Mouse (Mus musculus) cerebellum, adult 8-10 months (tissue): Measurements from ENCODE around the gene Ugt1a6b.
A peak's percentile ranks its signal among the peaks of the same experiment; 100 is the strongest.
"Not testable (repeated sequence)": the region's sequence is repeated elsewhere in the genome, so short reads cannot be mapped to it uniquely, and the experiment has no call there.

Experiments
- DNase-seq: peaks from one replicate; pipeline ENCODE4 v3.0.0; 2022

Gene Ugt1a6b

DNA sequence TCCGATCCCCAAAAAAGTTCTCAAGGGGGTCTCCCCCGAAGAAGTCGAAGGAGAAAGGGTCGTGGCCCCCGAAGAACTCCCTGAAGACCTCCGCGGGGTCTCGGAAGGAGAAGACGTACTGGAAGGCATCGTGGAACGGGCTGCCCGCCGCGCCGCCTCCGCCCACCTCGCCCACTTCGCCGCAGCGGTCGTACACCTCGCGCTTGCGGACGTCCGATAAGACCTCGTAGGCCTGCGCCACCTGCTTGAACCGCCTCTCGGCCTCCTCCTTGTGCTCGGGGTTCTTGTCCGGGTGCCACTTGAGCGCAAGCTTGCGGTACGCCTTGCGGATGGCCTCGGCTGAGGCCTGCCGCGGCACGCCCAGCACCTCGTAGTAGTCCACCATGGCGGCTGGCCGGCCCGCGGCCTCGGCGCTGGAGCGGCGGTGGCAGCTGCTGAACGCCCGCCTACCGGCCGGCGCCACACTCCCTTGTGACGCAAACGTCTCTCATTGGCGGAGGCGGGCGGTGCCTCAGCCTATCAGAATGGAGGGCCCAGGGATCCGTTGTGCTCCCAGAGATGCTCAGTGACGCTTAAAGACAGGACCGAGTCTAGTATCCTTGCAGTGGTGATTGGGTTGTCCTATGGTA, 102.4 kb downstream of the Ugt1a6b start, which contains the start of gene Dnajb3:
Dnajb3 (minus strand) TSS at position 489 of the 629 bp plus-strand sequence.
- DNase-seq, result peak; percentile 85

GRCm38 (mm10) chr1:88206843-88207479, 103.9 kb downstream of the Ugt1a6b start:
- DNase-seq, result no peak

DNA sequence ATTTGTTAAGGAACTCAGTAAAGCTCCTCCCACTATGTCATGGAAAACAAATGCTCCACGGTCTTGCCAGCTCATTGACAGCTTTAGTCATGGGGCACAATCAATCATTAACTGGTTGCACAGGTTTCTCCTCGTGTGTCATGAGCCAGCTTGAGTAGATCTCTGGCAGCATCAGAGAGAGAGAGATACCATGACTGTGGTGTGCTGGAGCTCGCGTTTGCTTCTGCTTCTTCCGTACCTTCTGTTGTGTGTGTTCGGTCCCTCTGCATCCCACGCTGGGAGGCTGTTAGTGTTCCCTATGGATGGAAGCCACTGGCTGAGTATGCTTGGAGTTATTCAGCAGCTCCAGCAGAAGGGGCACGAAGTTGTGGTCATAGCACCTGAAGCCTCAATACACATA, 108.8 kb downstream of the Ugt1a6b start, which contains the start of gene Ugt1a1:
Ugt1a1 (plus strand) TSS at position 148 of the 400 bp plus-strand sequence.
- DNase-seq, result no peak

- DNase-seq, result no peak
These were observed 109.4 kb downstream of the Ugt1a6b start for GRCm38 (mm10) chr1:88212341-88213045.

DNA sequence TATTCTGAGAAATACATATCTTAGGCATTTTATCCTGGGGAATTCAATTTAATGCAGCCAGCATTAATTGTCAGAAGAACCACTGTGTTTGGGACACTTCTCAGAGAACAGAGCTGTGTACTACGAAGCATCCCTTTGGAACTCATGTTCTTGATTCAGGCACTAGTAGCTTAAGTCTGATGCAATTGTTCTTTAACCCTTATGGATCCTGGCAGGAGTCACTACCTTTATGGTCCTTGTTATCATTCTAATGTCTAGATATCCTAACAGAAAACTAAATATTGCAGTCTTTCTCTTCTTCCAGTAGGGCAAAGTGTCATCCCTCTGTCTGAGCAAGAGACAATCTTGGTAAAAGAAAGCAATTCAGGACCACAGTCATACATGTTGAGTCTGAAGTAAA, 110.0 kb downstream of the Ugt1a6b start:
- no peak for DNase-seq

DNA sequence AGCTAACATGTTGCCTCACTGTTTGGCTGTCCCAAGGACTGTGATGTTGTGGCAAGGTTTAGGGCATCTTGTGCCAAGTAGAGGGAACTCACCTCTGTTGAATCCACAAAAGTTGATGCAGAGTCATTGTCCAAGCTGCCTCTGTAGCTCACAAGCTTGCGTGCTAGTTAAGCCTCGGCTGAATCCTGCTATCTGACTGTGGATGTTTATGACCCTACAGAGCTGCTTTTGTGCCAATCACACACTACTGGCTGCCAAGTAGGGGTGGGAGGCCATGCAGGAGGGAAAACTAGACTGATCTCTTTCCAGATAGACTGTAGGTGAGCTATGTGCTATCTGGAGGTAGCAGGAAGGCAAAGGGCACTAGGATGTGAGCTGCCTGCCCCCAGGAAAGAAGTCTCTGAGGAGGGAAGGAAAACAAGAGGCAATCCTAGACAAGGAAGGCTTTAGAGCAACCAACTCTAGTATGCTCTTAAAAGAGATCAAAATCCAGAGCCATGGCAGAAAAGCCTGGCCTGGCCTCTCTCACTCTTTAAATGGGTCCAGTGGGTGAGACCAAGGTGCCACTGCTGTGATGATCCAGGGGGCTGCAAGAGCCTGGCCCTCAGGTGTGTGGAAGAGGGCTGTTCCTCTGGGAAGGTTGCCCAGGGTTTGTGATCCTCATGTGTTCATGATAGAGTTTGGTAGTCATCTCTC, 110.9 kb downstream of the Ugt1a6b start:
- no peak for DNase-seq

GRCm38 (mm10) chr1:88214462-88214952, 111.5 kb downstream of the Ugt1a6b start:
- no peak for DNase-seq

- no peak for DNase-seq
These were observed 112.7 kb downstream of the Ugt1a6b start for GRCm38 (mm10) chr1:88215466-88216380.

DNA sequence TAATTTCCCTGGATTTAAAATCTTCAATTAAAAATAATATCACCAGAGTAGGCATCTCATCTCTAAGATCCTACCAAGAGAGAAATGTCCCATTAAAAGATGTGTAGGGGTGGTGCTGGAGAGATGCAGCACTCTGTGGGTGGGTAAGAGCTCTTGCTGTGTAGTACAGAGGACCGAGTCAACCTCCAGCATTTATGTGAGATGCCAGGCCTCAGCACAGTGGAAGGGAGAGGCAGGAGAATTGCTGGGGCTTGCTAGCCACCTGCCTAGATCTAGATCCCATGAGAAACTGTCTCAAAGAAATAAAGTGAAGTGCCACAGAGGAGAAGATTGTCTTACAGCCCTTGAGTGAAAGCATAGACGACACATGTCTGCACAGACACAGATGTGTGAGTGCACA, 113.5 kb downstream of the Ugt1a6b start:
- DNase-seq, result no peak

DNA sequence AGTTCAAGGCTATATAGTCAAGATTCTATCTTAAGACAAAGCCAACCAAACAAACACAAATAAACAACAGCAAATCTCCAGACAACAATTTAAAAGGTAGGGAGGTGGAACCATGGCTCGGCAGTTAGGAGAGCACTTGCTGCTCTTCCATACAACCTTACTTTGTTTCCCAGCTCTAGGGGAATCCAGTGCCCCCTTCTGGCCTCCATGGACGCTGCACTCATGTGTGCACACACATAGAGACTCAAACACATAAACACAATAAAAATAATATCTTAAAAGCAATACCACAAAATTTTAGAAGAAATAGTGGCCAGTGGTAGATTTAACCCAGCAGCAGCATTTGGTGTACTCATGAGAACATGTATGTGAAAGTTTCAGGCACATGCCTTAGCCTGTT, 114.1 kb downstream of the Ugt1a6b start:
- DNase-seq, result no peak

- no peak for DNase-seq
These were observed 114.5 kb downstream of the Ugt1a6b start for GRCm38 (mm10) chr1:88217576-88217975.

DNA sequence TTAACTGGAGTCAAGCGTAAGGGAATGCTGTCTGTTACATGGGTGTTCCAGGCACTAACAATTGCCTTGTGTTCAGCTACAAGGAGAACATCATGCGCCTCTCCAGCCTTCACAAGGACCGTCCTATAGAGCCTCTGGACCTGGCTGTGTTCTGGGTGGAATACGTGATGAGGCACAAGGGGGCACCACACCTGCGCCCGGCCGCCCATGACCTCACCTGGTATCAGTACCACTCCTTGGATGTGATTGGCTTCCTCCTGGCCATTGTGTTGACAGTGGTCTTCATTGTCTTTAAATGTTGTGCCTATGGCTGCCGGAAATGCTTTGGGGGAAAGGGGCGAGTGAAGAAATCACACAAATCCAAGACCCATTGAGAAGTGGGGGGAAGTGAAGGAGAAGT, 115.0 kb downstream of the Ugt1a6b start:
- DNase-seq, result no peak

DNA sequence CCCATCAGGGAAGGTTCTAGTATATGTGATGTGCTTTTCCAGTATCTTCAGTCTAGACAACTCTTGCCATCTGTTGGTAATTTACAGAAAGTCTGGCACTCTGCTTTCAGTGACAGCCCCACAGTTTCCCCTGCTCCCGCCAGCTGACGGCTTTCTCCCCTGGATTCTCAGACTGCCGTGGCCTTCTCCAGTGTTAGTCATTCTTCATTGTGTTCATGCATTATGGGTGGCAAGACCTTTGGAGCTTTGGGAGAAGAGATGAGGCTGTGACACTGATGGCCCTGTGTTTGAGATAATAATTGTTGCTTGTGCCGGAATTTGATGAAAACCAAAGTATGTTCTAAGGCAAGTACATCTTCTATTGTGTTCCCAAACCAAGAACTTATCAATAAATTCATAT, 115.5 kb downstream of the Ugt1a6b start:
- no peak for DNase-seq

- DNase-seq, result no peak
These were observed 116.0 kb downstream of the Ugt1a6b start for GRCm38 (mm10) chr1:88219054-88219453.

GRCm38 (mm10) chr1:88220336-88220735, 117.3 kb downstream of the Ugt1a6b start:
- no peak for DNase-seq

GRCm38 (mm10) chr1:88222216-88222615, 119.2 kb downstream of the Ugt1a6b start:
- DNase-seq, result no peak

- DNase-seq, result not testable (repeated sequence)
These were observed 120.0 kb downstream of the Ugt1a6b start for GRCm38 (mm10) chr1:88223011-88223515.

DNA sequence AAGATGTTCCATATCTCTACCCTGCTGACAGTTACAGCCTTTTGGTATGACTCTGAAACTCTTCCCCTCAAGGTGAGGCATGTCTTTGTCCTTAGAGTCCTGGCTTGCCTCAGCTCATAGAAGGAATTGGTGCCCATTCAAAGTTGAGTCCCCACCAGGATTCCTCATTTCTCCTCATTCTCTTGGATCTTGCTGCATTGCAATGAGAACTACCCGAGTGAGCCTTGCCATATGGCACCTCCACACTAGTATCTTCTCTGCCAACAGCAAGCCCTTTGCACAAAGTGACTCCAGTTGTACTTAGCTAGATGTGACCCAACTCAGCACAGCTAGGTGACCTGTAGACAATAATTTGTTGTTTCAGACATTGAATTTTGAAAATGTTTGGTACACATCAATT, 120.5 kb downstream of the Ugt1a6b start:
- DNase-seq, result no peak

DNA sequence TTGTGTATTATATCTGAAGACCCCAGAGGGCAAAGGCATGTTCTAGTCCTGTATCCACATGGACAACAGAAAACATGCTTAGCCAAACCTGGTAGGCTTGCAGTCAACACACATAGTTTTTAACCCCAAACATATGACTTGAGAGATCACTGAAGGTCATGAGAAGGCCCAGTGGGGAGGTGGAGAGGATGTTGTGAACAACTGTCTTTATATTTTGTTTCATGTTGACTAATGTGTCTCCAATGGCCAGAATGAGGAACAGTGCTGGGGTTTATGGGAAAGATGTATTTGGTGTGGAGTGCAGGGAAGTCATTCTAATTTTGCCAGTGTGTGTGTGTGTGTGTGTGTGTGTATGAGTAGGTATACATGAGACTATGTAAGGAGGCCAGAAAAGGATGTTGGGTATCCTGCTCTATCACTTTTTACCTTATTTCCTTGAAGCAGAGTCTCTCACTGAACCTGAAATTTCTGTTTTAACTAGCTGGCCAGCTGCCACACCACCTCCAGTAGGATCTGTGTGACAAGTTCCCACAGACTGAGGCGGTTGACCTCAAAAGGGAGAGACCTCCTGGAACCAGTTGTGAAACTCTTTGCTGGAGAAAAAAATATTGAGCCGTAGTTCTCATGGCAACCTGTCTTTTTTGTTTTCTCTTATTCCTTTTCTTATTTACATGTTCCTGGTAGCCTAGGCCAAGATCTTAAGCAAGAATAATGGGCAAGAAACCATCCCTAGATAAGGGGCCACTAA, 121.2 kb downstream of the Ugt1a6b start:
- DNase-seq, result no peak

DNA sequence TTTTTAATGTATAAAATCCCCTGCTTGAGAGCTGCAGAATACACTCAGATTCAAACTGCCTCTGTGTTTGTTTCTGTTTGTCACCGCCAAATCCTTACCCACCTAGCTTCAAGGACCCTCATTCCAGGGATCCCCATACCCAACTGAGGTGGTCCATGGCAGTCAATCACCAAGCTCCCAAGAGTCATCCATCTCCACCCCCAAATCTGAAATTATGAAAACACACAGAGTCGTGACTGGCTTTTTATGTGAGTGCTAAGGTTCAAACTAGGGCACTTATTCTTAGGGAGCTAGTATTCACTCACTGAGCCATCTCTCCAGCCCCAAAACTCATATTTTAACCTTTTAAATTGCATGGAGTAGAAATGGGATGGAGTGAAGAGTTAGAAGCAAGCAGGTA, 122.2 kb downstream of the Ugt1a6b start:
- DNase-seq, result not testable (repeated sequence)

GRCm38 (mm10) chr1:88225741-88226140, 122.7 kb downstream of the Ugt1a6b start:
- DNase-seq, result no peak
